Mouse (Mus musculus) brain, embryonic 14.5 days (tissue): ENCODE measurements at regions not wholly inside any gene's neighbourhood (a gene's known extent, or its start where the extent isn't known, plus 50 kb on each side); places are given as distances from the start of the nearest gene placed in this dataset.

Experiments used
- DNase-seq: peaks from one replicate; pipeline ENCODE4 v3.0.0-alpha.2; 2011; ENCODE audit warnings: low read depth
- CTCF ChIP-seq: fragments of 200-500 bp; IDR thresholded peaks from 2 replicates; pipeline ENCODE4 v1.5.1; 2012; ENCODE audit warnings: inconsistent platforms, mild to moderate bottlenecking, moderate library complexity, borderline replicate concordance; ENCODE audit not compliant: insufficient read depth, insufficient read length; ENCODE audit errors: extremely low read depth
- POLR2A ChIP-seq: fragments of 200-500 bp; IDR thresholded peaks from 2 replicates; pipeline ENCODE4 v1.6.1; 2012; ENCODE audit warnings: mild to moderate bottlenecking, inconsistent platforms, borderline replicate concordance; ENCODE audit not compliant: poor library complexity, insufficient read depth, insufficient read length, severe bottlenecking; ENCODE audit errors: extremely low read depth

- DNase-seq = no peak
- TF ChIP-seq CTCF (no peak), POLR2A (no peak)
These were observed 68.4 kb upstream of the Zeb2 start for GRCm38 (mm10) chr2:45185621-45185999.

- TF ChIP-seq CTCF = no peak
- TF ChIP-seq POLR2A = no peak
- DNase-seq = peak; percentile 86
These were observed 67.8 kb upstream of the Zeb2 start for GRCm38 (mm10) chr2:45184704-45185620.

- DNase-seq = peak; percentile 27
- no peak for TF ChIP-seq CTCF
- no peak for TF ChIP-seq POLR2A
These were observed 67.0 kb upstream of the Zeb2 start for GRCm38 (mm10) chr2:45184149-45184548.

GRCm38 (mm10) chr2:45182876-45183275 lies 65.7 kb upstream of the Zeb2 start:
- peak; percentile 61 for DNase-seq
- no peak for TF ChIP-seq POLR2A
- no peak for TF ChIP-seq CTCF

- TF ChIP-seq CTCF (no peak; the same call in 1 of the 2 replicates), POLR2A (no peak)
- peak; percentile 81 for DNase-seq
These were observed 64.4 kb upstream of the Zeb2 start for GRCm38 (mm10) chr2:45181552-45181951.

- no peak for DNase-seq
- TF ChIP-seq CTCF (no peak), POLR2A (no peak)
These were observed 61.8 kb upstream of the Zeb2 start for GRCm38 (mm10) chr2:45178849-45179453.

GRCm38 (mm10) chr2:45172382-45172781 lies 55.2 kb upstream of the Zeb2 start:
- DNase-seq = no peak
- TF ChIP-seq POLR2A (no peak), CTCF (no peak)

- TF ChIP-seq POLR2A (no peak), CTCF (no peak)
- DNase-seq = peak; percentile 40
These were observed 54.5 kb upstream of the Zeb2 start for GRCm38 (mm10) chr2:45171520-45172173.

- DNase-seq = peak; percentile 48
- TF ChIP-seq POLR2A (no peak), CTCF (no peak)
These were observed 53.1 kb upstream of the Zeb2 start for GRCm38 (mm10) chr2:45170272-45170671.

- TF ChIP-seq CTCF = no peak
- no peak for TF ChIP-seq POLR2A
- peak; percentile 74 for DNase-seq
These were observed 52.4 kb upstream of the Zeb2 start for GRCm38 (mm10) chr2:45169429-45170070.

- DNase-seq = no peak
- TF ChIP-seq CTCF (no peak), POLR2A (no peak)
These were observed 51.4 kb upstream of the Zeb2 start for GRCm38 (mm10) chr2:45168606-45169005.
